Mouse (Mus musculus) hematopoietic stem cell, adult 5-6 weeks (primary cell): ENCODE data around the gene Optc. TPM values are rescaled to one million over a fixed set of nuclear protein-coding genes. Genes with fewer than 3 reads are reported as not detected.

ENCODE experiments used
- ATAC-seq, 2 experiments: fragments of 125-278 bp in 1 of 2; replicated peaks in 1 of 2; 2 replicates each; pipeline ENCODE4 v1.8.0; 2016 to 2017; ENCODE audit warnings: inconsistent platforms in 2 of 2, mild to moderate bottlenecking in 2 of 2, moderate number of reproducible peaks in 2 of 2, low read depth in 1 of 2, moderate TSS enrichment in 1 of 2; ENCODE audit not compliant: low FRiP score in 2 of 2, poor library complexity in 2 of 2, severe bottlenecking in 2 of 2, insufficient read depth in 1 of 2, low TSS enrichment in 1 of 2
- total RNA-seq: library from RNA; stranded (forward); fragments of 172-1452, 232-1000 nt; gene quantifications from 2 replicates; pipeline ENCODE4 v1.2.3, GENCODE M21; 2017

The Optc gene
- total RNA-seq, 1 experiment from 2014 or later, result not detected

- no peak for ATAC-seq
These were observed 15.3 kb upstream of the Optc start for GRCm38 (mm10) chr1:133923071-133923470.

- ATAC-seq, result 0 out of 4 replicates have a peak, but pooled peaks of 1 of the 2 experiments have one; percentile 3
These were observed 13.5 kb upstream of the Optc start, which contains the start of gene Prelp for GRCm38 (mm10) chr1:133921304-133921751. Prelp (minus strand) TSS chr1:133921414.

GRCm38 (mm10) chr1:133920876-133921275 is 13.1 kb upstream of the Optc start:
- ATAC-seq, result no peak

GRCm38 (mm10) chr1:133920401-133920800 is 12.6 kb upstream of the Optc start:
- no peak for ATAC-seq

GRCm38 (mm10) chr1:133918088-133918470 is 10.3 kb upstream of the Optc start:
- ATAC-seq, result no peak

GRCm38 (mm10) chr1:133917456-133918087 is 9.8 kb upstream of the Optc start:
- ATAC-seq, result no peak

GRCm38 (mm10) chr1:133915723-133916355 is 8.0 kb upstream of the Optc start:
- no peak for ATAC-seq

- ATAC-seq, result no peak
These were observed 7.3 kb upstream of the Optc start for GRCm38 (mm10) chr1:133915115-133915514.

- no peak for ATAC-seq
These were observed 5.2 kb upstream of the Optc start for GRCm38 (mm10) chr1:133913018-133913417.

GRCm38 (mm10) chr1:133911456-133911855 is 3.7 kb upstream of the Optc start:
- ATAC-seq, result 0 out of 4 replicates have a peak, but pooled peaks of 1 of the 2 experiments have one; percentile 26

- no peak for ATAC-seq
These were observed 3.2 kb upstream of the Optc start for GRCm38 (mm10) chr1:133911008-133911407.

- ATAC-seq, result no peak
These were observed 2.3 kb upstream of the Optc start for GRCm38 (mm10) chr1:133910108-133910507.

GRCm38 (mm10) chr1:133908659-133909575 is 1.1 kb upstream of the Optc start:
- peak; percentile 44 to 46 for ATAC-seq

- ATAC-seq, result no peak
These were observed 1.4 kb downstream of the Optc start for GRCm38 (mm10) chr1:133906420-133906819.

GRCm38 (mm10) chr1:133900825-133901224 is 7.0 kb downstream of the Optc start:
- no peak for ATAC-seq

- ATAC-seq, result no peak
These were observed 8.7 kb downstream of the Optc start for GRCm38 (mm10) chr1:133899043-133899542.

GRCm38 (mm10) chr1:133897293-133897692 is 10.5 kb downstream of the Optc start:
- no peak for ATAC-seq

- no peak for ATAC-seq
These were observed 16.3 kb downstream of the Optc start for GRCm38 (mm10) chr1:133891489-133891888.
